Mouse (Mus musculus): ENCODE measurements around the gene Dlgap4.

DNA sequence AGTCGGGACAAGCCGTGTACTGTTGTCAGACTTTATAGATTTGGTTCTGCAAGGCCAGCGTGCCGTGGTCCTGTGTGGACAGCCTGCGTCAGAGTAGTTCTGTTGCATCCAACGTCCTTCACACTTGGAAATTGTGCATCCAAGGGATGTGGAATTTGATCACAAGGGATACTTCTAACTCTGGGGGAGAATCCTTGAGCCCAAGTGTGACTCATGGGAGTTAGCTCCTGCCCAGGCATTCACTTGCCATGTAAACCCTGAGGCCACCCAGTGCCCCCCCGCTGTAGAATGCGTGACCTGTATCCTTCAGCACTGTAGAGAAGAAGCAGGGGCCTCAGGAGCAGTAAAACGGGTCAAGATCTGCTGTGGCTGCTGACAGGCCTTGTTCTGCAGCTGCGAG is 44.7 kb downstream of the Dlgap4 start:
- TF ChIP-seq CTCF (IDR thresholded peaks at IDR 0.05; ENCODE audit: control insufficient read depth, insufficient read depth, insufficient replicate concordance, low read depth, low read length) (no peak), POLR2A (IDR thresholded peaks at IDR 0.05; ENCODE audit: control insufficient read depth, low read depth, low read length) (no peak)

All from testis, adult 2 months (tissue).